Mouse (Mus musculus) 3T3-L1 (cell line): Measurements from ENCODE around the gene A4galt.

Source experiments
- DNase-seq: peaks from one replicate; pipeline ENCODE4 v3.0.0-alpha.2; 2015; ENCODE audit warnings: low read depth, low spot score

A4galt gene

GRCm38 (mm10) chr15:83268428-83268827, 16.9 kb upstream of the A4galt start:
- DNase-seq: peak; percentile 52

GRCm38 (mm10) chr15:83265269-83265668, 13.7 kb upstream of the A4galt start:
- no peak for DNase-seq

DNA sequence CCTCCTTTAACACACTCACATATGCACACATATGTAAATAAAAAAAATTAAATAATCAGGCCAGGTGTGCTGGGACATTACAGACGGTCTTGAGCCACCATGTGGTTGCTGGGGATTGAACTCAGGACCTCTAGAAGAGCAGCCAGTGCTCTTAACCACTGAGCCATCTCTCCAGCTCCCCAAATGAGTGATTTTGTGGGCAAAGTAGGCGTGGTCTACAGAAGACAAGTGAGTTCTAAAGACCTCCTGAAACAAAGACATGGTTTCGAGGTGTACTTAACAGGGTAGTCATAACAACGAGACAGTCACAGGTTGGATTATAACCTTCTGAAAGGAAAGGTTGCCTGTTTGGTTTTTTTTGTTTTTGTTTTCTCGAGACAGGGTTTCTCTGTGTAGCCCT, 11.8 kb upstream of the A4galt start:
- DNase-seq: no peak

DNA sequence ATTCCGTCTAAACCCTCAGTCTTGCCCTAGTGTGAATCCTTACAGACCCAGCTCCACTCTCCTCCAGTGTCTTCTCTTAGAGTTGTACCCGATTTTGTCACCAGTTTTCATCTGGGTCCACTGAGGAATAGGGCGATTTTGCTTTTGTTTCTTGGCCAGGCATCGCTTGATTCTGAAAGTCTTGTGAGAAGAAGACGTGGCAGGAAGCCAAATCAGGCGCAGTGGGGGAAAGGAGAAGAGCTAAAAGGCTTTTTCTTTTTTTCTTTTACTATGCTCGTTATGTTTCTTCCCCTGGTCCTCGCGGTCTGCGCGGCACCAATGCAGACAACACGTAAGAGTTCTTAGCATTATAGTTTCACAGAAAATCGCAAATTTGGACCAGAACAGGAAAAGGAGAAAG, 6.3 kb upstream of the A4galt start:
- DNase-seq: no peak

DNA sequence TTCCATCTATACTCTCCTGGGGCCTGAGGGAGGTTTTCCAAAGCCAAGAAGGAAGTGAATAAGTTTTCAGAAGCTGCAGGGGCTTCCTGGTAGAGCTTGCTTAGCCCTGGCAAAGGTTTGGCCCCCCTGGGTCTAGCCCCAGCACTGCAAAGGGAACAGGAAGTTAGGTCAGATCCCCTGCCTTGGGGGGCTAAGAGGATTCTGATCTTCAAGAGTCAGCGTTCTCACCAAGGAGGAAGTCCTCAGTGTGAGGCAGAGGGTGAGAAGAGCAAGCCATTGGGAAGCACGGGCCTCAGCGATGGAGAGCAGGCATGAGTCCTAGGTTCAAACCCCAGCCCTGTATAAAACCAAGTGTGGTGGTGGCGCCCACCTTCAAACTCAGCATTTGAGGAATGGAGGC, 4.9 kb upstream of the A4galt start:
- no peak for DNase-seq

GRCm38 (mm10) chr15:83255944-83256343, 4.4 kb upstream of the A4galt start:
- no peak for DNase-seq

GRCm38 (mm10) chr15:83255191-83255782, 3.7 kb upstream of the A4galt start:
- DNase-seq: no peak

DNA sequence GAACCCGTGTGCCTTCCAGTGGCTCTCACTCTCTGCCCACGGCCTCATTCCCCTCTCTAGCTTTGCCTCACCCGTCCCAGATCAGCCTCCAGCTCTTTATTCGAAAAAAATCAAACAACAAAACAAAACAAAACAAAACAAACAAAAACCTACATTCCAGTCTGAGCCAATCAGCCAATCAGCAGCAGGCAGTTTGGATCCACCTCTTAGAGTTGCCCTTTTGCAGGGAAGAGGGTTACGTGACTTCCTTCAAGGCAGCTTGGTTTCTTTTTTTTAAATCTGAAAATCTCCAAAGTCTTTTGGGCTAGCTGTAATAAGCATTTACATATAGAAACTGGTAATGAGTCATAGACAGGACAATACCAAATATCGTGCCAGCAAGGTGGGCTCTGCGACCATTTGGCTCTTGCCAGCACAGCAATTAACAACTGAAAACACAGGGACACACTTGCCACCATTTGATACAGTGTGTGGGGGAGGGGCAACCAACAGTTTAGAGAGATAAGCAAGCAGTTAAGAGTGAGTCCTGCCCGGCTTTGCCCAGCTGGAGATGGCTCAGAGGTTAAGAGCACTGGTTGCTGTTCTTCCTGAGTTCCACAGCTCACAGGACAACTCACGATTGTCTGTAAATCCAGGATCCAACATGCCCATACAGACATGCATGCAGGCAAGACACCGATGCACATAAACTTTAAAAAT, 2.9 kb upstream of the A4galt start:
- DNase-seq: no peak

DNA sequence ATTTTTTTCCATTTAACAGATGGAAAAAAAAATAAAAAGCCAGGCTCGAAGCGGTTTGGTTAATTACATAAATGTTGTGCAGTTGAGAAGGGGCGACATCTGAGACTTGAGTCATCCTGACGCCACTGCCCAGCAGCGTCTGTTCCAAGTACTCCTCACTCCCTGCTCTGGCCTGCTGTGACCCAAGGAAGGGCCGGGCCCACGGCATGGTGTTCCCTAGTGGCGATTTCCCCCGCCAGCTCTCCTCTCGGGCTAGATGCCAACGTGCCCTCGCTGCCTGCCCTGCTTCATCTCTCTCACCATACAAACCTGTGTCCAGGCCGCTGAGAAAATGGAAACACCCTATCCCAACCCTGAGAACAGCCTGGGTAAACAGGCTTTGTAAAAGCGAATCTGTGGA, 486 bp upstream of the A4galt start:
- no peak for DNase-seq

DNA sequence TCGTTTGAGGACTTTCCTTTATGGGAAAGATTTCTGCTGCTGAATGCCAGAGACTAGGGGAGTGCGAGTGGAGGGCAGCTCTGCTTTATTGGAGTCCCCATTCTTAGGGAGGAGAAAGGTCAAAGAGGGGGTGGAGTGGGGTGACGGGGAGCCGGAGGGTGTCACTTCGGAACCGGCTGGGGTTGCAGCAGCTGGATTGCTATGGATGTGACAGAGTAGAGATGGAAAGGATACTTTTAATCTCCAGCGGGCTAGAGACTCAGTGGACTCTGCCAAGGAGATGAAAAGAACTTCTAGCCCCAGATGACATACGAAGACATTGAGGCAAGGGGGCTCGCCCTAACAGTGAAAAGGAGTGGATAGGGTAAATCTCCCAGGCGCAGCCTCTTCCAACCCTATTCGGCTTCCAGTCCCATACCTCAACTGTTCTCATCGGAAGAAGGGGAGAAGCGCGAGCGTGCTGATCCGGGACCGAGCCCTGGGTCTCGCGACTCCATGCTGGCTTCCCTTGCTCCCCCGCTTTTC, 861 bp downstream of the A4galt start:
- no peak for DNase-seq

- DNase-seq: no peak
Measured at GRCm38 (mm10) chr15:83249535-83250287, 1.9 kb downstream of the A4galt start.

GRCm38 (mm10) chr15:83248236-83248844, 3.2 kb downstream of the A4galt start:
- DNase-seq: no peak

DNA sequence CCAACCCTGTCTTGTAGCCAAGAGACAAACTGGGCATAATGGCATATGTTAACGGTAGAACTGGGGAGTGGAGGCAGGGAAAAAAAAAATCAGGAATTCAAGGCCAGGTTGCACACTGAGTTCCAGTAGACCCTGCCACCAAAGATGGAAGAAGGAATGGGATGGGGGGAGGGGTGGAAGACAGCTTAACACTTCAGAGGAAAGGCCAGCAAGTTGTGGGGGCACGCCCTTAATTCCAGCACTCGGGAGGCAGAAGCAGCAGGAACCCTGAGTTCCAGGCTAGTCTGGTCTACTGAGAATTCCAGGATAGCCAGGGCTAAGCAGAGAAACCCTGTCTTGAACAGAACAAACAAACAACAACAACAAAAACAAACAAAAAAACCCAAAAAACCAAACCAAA, 7.2 kb downstream of the A4galt start:
- DNase-seq: no peak

GRCm38 (mm10) chr15:83241961-83242680, 9.5 kb downstream of the A4galt start:
- DNase-seq: no peak

GRCm38 (mm10) chr15:83241497-83241896, 10.1 kb downstream of the A4galt start:
- no peak for DNase-seq

- no peak for DNase-seq
Measured at GRCm38 (mm10) chr15:83237460-83238243, 13.9 kb downstream of the A4galt start.

DNA sequence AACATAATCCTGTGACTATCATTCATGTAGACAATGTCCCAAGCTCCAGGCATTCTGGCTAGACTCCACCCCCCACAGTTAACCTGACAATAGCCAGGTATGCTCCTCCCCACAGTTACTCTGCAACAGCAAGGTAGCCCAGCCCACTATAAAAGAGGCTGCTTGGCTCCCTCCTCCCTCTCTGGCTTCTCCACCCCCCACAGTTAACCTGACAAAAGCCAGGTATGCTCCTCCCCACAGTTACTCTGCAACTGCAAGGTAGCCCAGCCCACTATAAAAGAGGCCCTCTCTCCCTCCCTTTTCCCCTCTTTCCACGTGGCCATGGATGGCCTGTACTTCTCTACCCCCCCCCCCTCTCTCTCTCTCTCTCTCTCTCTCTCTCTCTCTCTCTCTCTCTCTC, 14.8 kb downstream of the A4galt start:
- DNase-seq: no peak

- peak; percentile 88 for DNase-seq
Measured at GRCm38 (mm10) chr15:83233219-83233992, 18.2 kb downstream of the A4galt start.

GRCm38 (mm10) chr15:83227559-83227958, 24.0 kb downstream of the A4galt start:
- DNase-seq: no peak

DNA sequence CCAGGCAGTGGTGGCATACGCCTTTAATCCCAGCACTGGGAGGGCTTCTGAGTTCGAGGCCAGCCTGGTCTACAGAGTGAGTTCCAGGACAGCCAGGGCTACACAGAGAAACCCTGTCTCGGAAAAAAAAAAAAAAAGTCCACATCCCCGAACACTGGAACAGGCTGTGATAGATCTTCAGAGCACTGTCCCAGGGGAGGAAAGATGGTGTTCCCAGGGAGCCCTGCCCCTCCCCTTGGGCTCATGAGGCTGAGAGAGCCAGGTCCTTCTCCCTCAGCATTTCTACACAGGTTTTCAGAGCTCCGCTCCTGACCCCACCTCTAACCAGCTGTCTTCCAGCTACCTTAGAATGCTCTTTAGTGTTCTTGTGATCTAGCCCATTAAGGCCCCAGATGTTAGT, 24.7 kb downstream of the A4galt start:
- DNase-seq: no peak
